ENCODE assay signal across 8 mouse cellular contexts in the genomic region with DNA sequence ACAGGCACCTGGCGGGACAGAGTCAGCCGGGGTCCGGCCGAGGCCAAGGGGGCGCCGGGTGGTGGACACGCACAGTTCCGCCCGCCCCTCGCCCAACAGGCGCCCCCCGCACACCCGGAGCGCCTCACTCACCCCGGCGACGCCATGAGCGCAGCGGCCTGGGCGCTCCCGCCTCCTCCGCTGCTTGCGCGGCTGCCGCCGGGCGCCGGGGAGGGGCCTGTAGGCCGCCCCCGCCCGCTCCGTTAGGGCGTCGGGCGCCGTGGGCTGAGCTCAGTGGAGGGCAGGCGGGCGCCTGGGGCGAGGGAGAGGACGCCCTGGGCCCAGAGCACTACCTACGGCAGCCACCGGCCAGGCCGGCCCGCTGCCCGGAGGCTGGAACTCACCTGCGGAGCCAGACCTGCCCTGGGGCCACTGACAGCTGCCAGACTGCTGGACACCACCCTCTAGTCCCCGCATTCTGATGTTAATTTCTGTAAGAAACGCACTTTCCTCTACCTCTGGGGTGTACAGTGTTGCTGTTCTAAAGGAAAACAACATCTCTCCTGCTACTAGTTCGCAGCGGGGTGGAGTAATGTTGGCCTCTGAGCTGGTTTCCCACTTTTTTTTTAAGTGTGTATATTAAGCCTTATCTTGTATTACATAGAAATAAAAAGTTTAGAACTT. TPM values are rescaled to one million over a fixed set of nuclear protein-coding genes. Genes with fewer than 3 reads are reported as not detected.
DNase-seq lines count a peak whose midpoint lies in the region; ATAC-seq and TF ChIP-seq lines count a peak whose summit lies in the region.

No protein-coding gene starts in this region.

- no peaks in the 10 kb centered on the region for H3K9me3 ChIP-seq in lung, postnatal 0 days (ENCODE audit: low read length)

- H3K4me3 ChIP-seq in cerebellum, adult 2 months (replicated peaks; ENCODE audit: insufficient read depth, low read depth, low read length): peak overlapping the region; percentile 76
- H3K4me3 ChIP-seq in lung, postnatal 0 days (ENCODE audit: low read depth, low read length): peak overlapping the region; percentile 99
- peak overlapping the region; percentile 89 for H3K4me3 ChIP-seq in thymus, adult 2 months (ENCODE audit: control insufficient read depth, insufficient read depth, low read length)

- no peaks in the 10 kb centered on the region for H3K27me3 ChIP-seq in cerebellum, adult 2 months (ENCODE audit: control insufficient read depth, insufficient read depth, low read length)
- no peaks in the 10 kb centered on the region for H3K27me3 ChIP-seq in lung, postnatal 0 days (replicated peaks; ENCODE audit: insufficient read depth, low read length)
- H3K27me3 ChIP-seq in thymus, adult 2 months (ENCODE audit: control insufficient read depth, insufficient read depth, low read length): no peaks in the 10 kb centered on the region

- H3K36me3 ChIP-seq in lung, postnatal 0 days (ENCODE audit: insufficient read depth, low read length): no peaks in the 10 kb centered on the region
- no peaks in the 10 kb centered on the region for H3K36me3 ChIP-seq in thymus, adult 2 months (ENCODE audit: control insufficient read depth, insufficient read depth, low read length)

- TF ChIP-seq EP300 in lung, postnatal 0 days (IDR thresholded peaks at IDR 0.05): no peak

- WGBS in cerebellum, adult 2 months: under 1% methylated on average over 50 of the region's 50 CpGs
- 2% methylated on average over 13 of the region's 50 CpGs for WGBS in lung, postnatal 0 days
- under 1% methylated on average over 42 of the region's 50 CpGs for WGBS in thymus, adult 2 months

- TF ChIP-seq POLR2A in cerebellum, adult 2 months (IDR thresholded peaks at IDR 0.05; ENCODE audit: borderline replicate concordance, insufficient read depth, low read length): peak; percentile 54
- peak; percentile 60; the same call in 1 of the 2 replicates for TF ChIP-seq POLR2A in thymus, adult 2 months (IDR thresholded peaks at IDR 0.05; ENCODE audit: control insufficient read depth, extremely low read depth, insufficient read depth, low read length, poor library complexity)

- peaks cover 11% of the 10 kb centered on the region; the same call in 1 of the 2 replicates for H3K4me1 ChIP-seq in cerebellum, adult 2 months (ENCODE audit: control insufficient read depth, insufficient read depth, low read length)
- no peaks in the 10 kb centered on the region for H3K4me1 ChIP-seq in lung, postnatal 0 days (ENCODE audit: insufficient read depth, low read depth, low read length)
- peaks cover 11% of the 10 kb centered on the region for H3K4me1 ChIP-seq in thymus, adult 2 months (replicated peaks; ENCODE audit: control insufficient read depth, insufficient read depth, low read length)

- H3K9ac ChIP-seq in lung, postnatal 0 days (replicated peaks; ENCODE audit: low read depth): peak overlapping the region; percentile 98

- H3K4me2 ChIP-seq in lung, postnatal 0 days (replicated peaks; ENCODE audit: low read depth, low read length): peak overlapping the region; percentile 78

- no peak for TF ChIP-seq CTCF in cerebellum, adult 2 months (IDR thresholded peaks at IDR 0.05; ENCODE audit: borderline replicate concordance, insufficient read depth, low read depth, low read length)
- no peak for TF ChIP-seq CTCF in lung, postnatal 0 days (IDR thresholded peaks at IDR 0.05)
- 0 out of 2 replicates have a peak, but pooled peaks have one; percentile 40 for TF ChIP-seq CTCF in thymus, adult 2 months (IDR thresholded peaks at IDR 0.05; ENCODE audit: borderline replicate concordance, control insufficient read depth, extremely low read depth, insufficient read depth, low read length, poor library complexity)

- peak overlapping the region; percentile 92 for H3K27ac ChIP-seq in cerebellum, adult 2 months (ENCODE audit: insufficient read depth, low read length)
- H3K27ac ChIP-seq in lung, postnatal 0 days (ENCODE audit: low read length): peak overlapping the region; percentile 95
- no peak overlapping the region for H3K27ac ChIP-seq in thymus, adult 2 months (ENCODE audit: control insufficient read depth, insufficient read depth, low read length)

- DNase-seq in Muller cell, postnatal 12 days (ENCODE audit: inconsistent ontology term): peak; percentile 86
- DNase-seq in cerebellum, adult 2 months: peak; percentile 80 to 82
- DNase-seq in forelimb bud, embryonic 11.5 days (ENCODE audit: low read depth, low spot score): peak; percentile 43
- peak; percentile 60 to 64 for DNase-seq in layer of hippocampus, postnatal 14 days (ENCODE audit: low spot score in 2 of 2)
- DNase-seq in lung, postnatal 0 days (ENCODE audit: low spot score): peak; percentile 92
- peak; percentile 53 for DNase-seq in ovary, postnatal 10 days (ENCODE audit: low spot score)
- peak; percentile 84 for DNase-seq in thymus, adult 2 months

- peak; percentile 84 to 87 for ATAC-seq in hematopoietic stem cell, adult 5-6 weeks (replicated peaks in 1 of 2; ENCODE audit: insufficient read depth in 1 of 2, low FRiP score in 2 of 2, low TSS enrichment in 1 of 2, low read depth in 1 of 2, poor library complexity in 2 of 2, severe bottlenecking in 2 of 2)
- ATAC-seq in lung, postnatal 0 days: peak; percentile 98

RNA-seq across cellular contexts. Expression of gene Urgcp, which starts 21.1 kb away (rescaled TPM):
- 36.4 and 37.9 TPM in 2 replicates for polyA plus RNA-seq in cerebellum, adult 2 months (2012; rRNA removed)
- total RNA-seq in hematopoietic stem cell, adult 5-6 weeks (2017): 8.0 and 9.1 TPM in 2 replicates
- 10 to 100 TPM; 54.2 to 67.8 TPM for total RNA-seq in layer of hippocampus, postnatal 14 days (2021)
- polyA plus RNA-seq in lung, postnatal 0 days (2015; fragmentation: Nextera tagmentation; extraction: Ambion mirVana): 18.3 and 19.0 TPM in 2 replicates
- polyA plus RNA-seq in thymus, adult 2 months (2012; rRNA removed): 22.2 and 22.4 TPM in 2 replicates

RNA-seq across cellular contexts. Expression of gene Mrps24, which starts 25.6 kb away (rescaled TPM):
- polyA plus RNA-seq in cerebellum, adult 2 months (2012; rRNA removed): 122 and 124 TPM in 2 replicates
- 38.8 and 39.4 TPM in 2 replicates for total RNA-seq in hematopoietic stem cell, adult 5-6 weeks (2017)
- 10 to 100 TPM; 73.1 to 76.8 TPM for total RNA-seq in layer of hippocampus, postnatal 14 days (2021)
- polyA plus RNA-seq in lung, postnatal 0 days (2015; fragmentation: Nextera tagmentation; extraction: Ambion mirVana): 178 and 201 TPM in 2 replicates
- 217 and 219 TPM in 2 replicates for polyA plus RNA-seq in thymus, adult 2 months (2012; rRNA removed)

RNA-seq across cellular contexts. Expression of gene Dbnl, which starts 47.2 kb away (rescaled TPM):
- polyA plus RNA-seq in cerebellum, adult 2 months (2012; rRNA removed): 80.9 and 83.7 TPM in 2 replicates
- total RNA-seq in hematopoietic stem cell, adult 5-6 weeks (2017): 71.7 and 93.2 TPM in 2 replicates
- 10 to 100 TPM; 83.4 to 86.0 TPM for total RNA-seq in layer of hippocampus, postnatal 14 days (2021)
- polyA plus RNA-seq in lung, postnatal 0 days (2015; fragmentation: Nextera tagmentation; extraction: Ambion mirVana): 98.0 and 99.7 TPM in 2 replicates
- polyA plus RNA-seq in thymus, adult 2 months (2012; rRNA removed): 121 and 136 TPM in 2 replicates
